Mouse (Mus musculus) left cerebral cortex, postnatal 14 days (tissue): Measurements from ENCODE around the gene Cbx5. TPM values are rescaled to one million over a fixed set of nuclear protein-coding genes. Genes with fewer than 3 reads are reported as not detected.
A peak's percentile ranks its signal among the peaks of the same experiment; 100 is the strongest.
"Not testable (repeated sequence)": the region's sequence is repeated elsewhere in the genome, so short reads cannot be mapped to it uniquely, and the experiment has no call there.

ENCODE experiments used
- DNase-seq, 2 experiments: peaks; one replicate each; pipeline ENCODE4 v3.0.0; 2021 to 2022; ENCODE audit warnings: low spot score in 2 of 2, mixed read lengths in 1 of 2
- intact Hi-C: fragments of 180-260 bp; cut with DNase I; formaldehyde crosslinking; loops from one replicate; pipeline ENCODE4 v1.15.1; 2025
- long read RNA-seq, 2 experiments: library from polyadenylated mRNA; stranded (forward); transcript quantifications; one replicate each; pipeline ENCODE4 v2.0.0; 2021
- total RNA-seq, 2 experiments: library from RNA; stranded (reverse); gene quantifications; 2 replicates each; pipeline ENCODE4 v1.2.3; 2021

Gene Cbx5
- total RNA-seq, result 100 to 1,000 TPM; 152 to 162 TPM
- long read RNA-seq, experiment 1, full-length matches to known transcripts, result 27 of 55 reads
- long read RNA-seq, experiment 1, partial matches to known transcripts, result 6 of 55 reads
- long read RNA-seq, experiment 1, other reads (novel, unspliced or antisense), result 22 of 55 reads
- long read RNA-seq, experiment 2, full-length matches to known transcripts, result 25 of 56 reads
- long read RNA-seq, experiment 2, partial matches to known transcripts, result 13 of 56 reads
- long read RNA-seq, experiment 2, other reads (novel, unspliced or antisense), result 18 of 56 reads

DNA sequence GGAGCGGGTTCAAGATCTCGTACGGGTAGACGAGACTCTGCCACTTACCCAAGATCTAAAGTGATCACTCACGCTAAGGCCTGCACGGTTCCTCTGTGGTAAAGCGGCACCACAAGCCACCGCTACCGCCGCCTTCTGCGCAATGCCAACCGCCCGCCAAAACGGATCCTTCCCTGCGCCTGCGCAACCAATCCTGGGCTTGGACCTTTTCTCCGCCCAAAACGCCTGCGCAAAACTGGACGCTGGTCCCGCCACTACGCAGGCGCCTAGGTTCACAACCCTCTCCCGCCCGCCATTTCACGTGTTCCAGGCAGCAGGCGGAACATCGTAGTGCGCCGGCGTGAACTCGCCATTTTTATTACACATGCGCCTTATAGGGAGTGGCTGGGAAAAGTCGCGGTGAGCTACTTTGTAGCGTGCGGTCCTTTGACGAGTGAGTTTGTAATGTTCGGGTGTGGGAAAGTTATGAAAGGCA lies at the start of gene Cbx5:
Gene Cbx5 (minus strand): TSS at position 132 of the 475 bp plus-strand sequence.
- DNase-seq, result peak; percentile 98
- intact Hi-C loops, result loop anchor here (2.0 to 5.0 kb wide), 2 partner anchors 32 to 33 kb away; partner anchors contain the start of gene Copz1

DNA sequence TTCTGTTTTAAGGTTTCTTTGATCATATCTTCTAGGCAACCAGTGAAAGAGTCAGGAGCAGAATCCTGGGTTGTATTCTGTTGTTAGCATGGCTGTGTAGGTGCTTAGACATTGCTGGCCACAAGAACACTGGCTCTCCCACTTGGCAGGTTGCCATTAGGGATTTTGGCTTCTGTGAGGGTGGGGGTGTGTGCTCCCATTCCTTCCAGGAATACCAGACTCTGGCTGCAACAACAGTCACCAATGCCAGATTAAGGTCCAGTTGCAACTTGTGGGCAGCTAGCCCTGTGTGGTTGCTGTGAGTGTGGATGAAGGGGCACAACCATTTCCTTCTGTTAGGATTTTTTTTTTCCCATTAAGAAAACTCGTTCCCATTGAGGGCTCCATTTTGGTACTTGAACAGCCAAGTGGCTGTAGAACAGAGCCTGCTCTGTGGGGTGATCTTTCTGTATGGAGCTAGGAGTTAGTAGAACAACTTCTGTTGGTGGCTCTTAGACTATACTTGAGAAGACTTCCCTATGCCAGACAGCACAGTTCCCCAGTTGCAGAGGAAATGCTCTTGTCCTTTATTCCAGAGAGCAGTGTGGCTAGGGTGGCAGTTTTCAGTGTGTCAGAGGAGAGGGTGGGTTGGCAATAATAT lies 46.3 kb upstream of the Cbx5 start:
- peak in 1 of 2 experiments; percentile 61 for DNase-seq
- intact Hi-C loops, result loop anchor here (2.0 kb wide), 1 partner anchor 21 kb away; no protein-coding TSS in a partner anchor

DNA sequence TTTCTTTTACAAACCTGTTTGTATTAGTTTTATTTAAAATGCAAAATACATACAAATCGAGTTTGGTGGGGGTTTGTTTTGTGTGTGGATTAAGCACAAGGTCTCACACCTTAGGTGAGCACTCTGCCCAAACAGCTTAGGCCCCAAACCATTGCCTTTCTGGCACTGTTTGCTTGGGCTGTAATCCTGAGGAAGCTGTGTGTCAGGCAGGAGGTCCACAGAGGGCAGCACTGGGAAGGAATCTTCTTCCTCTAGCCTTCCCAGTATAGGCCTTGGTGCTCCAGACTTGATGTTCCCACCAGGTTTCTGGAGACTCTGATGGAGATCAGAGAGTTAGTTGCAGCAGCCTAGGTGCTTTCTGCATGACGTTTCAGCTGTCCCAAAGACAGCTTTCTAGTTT lies 45.0 kb upstream of the Cbx5 start:
- no peak for DNase-seq
- intact Hi-C loops, result loop anchor here (2.0 kb wide), 1 partner anchor 22 kb away; no protein-coding TSS in a partner anchor

DNA sequence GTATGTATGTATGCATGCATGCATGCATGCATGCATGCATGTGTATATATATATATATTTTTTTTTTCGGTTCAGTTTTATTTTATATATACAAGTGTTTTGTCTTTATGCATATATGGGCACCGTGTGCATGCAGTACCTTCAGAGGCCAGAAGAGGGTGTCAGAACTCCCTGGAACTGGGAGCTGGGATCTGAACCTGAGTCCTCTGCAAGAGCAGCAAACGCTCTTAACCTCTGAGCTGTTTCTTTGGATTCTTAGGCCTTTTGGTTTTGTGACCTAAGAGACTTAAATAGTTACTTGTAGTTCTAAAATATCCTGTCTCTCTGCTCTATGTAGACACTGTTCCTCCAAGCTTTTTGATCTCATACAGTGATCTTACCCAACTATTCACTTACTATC lies 44.5 kb upstream of the Cbx5 start:
- intact Hi-C loops, result loop anchor here (2.0 kb wide), 1 partner anchor 23 kb away; no protein-coding TSS in a partner anchor
- DNase-seq, result no peak

DNA sequence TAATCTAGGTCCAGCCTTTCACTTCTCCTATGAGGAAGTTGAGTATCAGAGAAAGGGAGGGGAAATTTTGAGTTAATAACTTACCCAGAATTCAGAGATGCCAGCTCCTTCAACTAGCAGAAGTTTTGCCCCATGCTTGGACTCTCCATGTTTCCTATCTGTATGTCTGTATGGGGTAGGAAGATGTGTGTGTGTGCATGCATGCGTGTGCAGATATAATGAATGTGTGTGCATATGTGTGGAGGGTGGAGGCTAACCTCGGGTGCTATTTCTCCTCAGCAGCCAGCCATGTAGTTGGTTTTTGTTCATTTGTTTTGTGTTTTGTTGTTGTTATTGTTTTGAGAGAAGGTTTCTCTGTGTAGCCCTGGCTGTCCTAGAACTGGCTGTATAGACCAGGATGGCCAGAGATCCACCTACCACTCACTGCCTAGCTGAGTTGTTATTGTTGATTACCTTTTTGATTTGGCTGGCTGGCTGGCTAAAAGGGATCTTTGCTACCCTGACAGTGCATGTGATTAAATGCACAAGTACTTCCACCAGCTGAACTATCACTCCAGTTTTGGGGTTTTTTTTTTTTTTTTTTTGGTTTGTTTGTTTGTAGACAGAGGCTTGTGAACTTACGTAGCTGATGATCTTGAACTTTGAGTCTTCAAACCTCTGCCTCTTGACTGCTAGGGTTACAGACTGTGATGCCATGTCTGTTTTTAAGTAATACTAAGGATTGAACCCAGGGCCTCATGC lies 42.0 kb upstream of the Cbx5 start:
- intact Hi-C loops, result no loop called here
- DNase-seq, result no peak

DNA sequence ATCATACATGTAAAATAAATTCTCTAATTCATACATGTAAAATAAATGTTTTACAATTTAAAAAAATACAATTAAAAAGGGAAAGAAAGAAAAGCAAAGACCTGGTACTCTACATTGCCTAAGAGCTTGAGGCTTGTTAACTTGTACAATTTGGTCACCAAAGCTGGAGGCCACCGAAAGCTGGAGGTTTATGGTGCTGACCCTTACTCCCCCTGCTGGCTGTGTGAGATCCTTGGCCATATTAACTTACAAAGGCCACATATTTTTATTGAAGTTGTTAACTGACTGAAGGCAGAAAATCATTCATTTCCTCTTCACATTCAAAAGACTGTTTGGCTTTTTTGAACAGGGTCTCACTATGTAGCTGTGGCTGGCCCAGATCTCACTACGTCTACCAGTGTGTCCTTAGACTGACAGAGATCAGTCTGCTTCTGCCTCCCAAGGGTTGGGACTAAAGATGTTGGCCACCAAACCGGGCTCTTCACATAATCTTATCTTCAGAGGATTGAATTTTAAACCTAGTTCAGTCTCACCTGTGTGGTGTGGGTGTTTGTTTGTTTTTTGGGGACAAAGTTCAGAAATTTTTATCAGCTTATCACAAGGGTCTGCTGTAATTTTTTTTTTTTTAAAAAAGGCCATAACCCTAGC lies 41.3 kb upstream of the Cbx5 start:
- DNase-seq, result no peak
- intact Hi-C loops, result no loop called here

DNA sequence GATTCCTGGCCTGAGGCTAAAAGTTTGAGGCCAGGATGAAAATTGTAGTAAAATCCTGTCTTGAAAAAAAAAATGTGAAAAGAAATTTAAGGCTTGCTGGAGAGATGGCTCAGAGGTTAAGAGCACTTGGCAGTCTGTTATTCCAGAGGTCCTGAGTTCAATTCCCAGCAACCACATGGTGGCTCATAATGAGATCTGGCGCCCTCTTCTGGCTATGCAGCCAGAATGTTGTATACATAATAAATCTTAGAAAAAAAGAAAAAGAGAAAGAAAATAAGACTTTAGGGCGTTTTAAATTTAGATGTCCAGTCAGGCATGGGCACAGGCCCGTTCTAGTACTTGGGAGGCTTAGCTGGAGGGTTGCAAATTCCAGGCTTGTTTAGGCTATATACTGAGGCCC lies 40.1 kb upstream of the Cbx5 start:
- intact Hi-C loops, result no loop called here
- DNase-seq, result no peak

DNA sequence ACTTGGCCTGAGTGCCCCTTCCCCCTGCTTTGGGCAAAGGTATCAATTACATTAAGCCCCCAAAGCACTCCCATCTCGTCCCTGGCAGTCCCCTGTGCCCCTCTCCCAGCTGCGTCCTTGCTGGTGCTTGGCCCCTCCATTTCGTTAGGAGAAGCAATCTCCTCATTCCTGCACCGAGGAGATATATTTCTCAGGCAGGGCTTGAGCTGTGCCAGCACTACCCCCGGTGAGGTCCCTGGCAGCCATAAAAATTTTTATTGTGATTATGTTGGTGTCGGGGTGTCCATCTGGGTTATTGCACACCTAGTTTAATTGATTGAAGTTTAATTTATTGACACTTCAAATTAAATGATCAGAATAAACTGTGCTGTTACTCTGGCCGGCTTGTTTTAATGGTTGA lies 38.3 kb upstream of the Cbx5 start:
- no peak for DNase-seq
- intact Hi-C loops, result no loop called here

DNA sequence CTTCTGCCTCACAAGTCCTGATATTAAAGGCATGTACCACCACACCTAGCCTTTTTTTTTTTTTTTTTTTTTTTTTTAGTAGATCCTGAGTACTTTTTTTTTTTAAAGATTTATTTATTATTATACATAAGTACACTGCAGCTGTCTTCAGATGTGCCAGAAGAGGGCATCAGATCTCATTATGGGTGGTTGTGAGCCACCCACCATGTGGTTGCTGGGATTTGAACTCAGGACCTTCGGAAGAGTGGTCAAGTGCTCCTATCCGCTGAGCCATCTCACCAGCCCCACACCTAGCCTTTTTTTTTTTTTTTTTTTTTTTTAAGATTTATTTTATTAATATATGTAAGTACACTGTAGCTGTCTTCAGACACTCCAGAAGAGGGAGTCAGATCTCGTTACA lies 36.3 kb upstream of the Cbx5 start:
- intact Hi-C loops, DNase-seq: not testable (repeated sequence)

DNA sequence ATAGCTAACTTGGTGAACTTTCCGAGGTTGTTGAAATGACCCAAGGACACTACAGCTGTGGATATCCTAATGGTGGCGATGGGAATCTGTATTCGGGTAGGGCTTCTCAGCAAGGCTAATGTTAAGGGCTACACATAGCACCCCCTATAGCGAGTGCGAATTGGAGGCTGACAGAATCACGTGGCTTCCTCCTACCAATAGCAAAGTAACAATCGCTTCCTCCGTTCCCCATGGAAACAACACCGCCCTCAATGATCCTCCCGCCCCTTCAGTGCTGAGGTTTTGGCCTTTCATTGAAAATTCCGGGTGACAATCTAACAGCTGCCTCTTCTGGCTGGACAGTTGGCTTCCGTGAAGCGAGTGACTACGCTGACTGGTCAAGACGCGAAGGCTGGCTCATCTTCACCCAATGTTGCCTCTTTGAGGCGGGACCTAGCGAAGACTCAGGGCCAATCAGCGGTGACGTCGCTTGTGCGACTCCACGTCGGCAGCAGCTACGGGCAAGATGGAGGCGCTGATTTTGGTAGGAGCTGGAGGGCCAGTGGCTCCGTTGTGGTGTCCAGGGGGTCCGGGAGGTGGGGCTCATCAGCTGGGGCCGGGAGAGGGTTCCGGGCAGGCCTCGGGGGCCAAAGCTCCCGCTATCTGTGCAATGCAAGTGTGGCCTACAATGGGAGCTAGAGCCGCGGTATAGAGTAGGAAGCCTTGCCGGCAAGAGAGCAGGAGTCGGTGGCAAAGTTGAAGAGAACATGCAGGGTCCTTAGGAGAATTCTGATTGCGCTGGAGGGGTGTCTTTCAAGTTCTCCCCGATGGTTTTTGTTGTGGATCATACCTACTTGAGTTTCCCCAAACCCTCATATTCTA lies 33.0 kb upstream of the Cbx5 start, which contains the start of gene Copz1:
Gene Copz1 (plus strand): TSS at position 296 of the 861 bp plus-strand sequence.
- intact Hi-C loops, result loop anchor here (2.0 to 5.0 kb wide), 2 partner anchors 32 to 35 kb away; partner anchors contain the start of gene Hnrnpa1
- DNase-seq, result peak; percentile 97 to 99

DNA sequence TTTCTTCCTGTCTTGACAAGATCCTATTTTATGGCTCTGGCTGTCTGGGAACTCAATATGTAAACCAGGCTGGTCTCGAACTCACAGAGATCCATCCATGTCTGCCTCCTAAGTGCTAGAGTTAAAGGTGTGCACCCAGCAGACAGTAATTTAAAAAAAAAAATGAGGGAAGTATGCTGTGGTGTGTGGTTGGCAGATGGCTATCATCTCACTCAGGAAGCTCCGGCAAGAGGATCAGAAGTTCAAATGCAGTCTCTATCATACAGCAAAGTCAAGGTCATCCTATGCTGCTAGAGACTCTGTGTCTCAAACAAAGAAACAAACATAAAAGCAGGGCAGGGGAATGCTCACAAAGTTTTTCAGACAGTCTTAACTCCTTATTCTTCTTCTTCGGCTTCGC lies 29.3 kb upstream of the Cbx5 start:
- DNase-seq, result no peak
- intact Hi-C loops, result no loop called here

DNA sequence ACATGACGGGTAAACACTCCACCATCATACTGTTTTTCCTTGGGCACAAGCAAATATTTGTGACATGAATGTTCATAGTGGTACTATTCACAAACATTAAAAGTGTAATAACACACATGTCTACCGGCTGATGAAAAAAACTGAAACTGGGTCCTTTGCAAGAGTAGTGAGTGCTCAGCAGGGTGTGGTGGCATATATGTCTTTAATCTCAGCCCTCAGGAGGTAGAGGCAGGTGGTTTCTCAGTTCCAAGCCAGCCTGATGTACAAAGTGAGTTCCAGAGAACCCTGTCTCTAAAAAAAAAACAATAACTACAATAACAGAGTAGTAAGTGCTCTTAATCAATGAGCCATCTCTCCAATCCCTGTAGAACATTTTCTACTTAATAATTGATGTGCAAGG lies 25.2 kb upstream of the Cbx5 start:
- intact Hi-C loops, result no loop called here
- no peak for DNase-seq

DNA sequence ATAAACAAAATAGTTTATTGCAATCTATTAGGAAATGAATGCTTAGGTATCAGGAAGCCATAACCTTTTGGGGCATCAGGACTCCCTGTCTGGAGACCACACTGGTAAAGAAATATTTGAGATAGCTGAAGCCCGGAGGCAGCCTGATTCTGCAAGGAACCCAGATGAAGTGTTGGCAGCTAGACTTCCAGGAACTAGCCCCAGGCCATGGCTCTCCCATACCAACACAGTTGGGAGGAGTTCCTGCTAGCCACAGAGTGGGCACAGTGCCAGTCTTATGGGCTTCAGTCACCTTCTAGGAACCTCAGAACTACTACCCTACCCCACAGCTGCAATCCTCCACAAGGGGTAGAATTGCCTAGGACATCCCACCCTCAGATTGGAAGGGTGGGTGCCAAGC lies 20.4 kb upstream of the Cbx5 start:
- intact Hi-C loops, result no loop called here
- DNase-seq, result no peak

DNA sequence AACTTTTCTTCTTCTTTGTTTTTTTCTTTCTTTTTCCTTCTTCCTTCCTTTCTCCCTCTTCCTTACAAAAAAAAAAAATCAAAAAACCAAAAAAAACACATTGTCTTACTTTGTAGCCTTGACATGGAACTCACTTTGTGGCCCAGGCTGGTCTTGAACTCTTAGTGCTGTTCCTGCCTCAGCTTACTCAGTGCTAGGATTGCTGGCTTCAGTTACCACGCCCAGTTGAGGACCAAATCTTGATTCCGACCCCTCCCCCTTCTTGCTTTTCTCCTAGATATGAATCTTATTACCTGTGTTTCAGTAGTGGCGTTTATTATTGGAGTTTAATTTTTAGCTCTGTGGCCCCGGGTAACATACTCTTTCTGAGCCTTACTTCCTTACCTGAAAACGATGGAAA lies 19.5 kb upstream of the Cbx5 start:
- DNase-seq, result no peak
- intact Hi-C loops, result no loop called here

DNA sequence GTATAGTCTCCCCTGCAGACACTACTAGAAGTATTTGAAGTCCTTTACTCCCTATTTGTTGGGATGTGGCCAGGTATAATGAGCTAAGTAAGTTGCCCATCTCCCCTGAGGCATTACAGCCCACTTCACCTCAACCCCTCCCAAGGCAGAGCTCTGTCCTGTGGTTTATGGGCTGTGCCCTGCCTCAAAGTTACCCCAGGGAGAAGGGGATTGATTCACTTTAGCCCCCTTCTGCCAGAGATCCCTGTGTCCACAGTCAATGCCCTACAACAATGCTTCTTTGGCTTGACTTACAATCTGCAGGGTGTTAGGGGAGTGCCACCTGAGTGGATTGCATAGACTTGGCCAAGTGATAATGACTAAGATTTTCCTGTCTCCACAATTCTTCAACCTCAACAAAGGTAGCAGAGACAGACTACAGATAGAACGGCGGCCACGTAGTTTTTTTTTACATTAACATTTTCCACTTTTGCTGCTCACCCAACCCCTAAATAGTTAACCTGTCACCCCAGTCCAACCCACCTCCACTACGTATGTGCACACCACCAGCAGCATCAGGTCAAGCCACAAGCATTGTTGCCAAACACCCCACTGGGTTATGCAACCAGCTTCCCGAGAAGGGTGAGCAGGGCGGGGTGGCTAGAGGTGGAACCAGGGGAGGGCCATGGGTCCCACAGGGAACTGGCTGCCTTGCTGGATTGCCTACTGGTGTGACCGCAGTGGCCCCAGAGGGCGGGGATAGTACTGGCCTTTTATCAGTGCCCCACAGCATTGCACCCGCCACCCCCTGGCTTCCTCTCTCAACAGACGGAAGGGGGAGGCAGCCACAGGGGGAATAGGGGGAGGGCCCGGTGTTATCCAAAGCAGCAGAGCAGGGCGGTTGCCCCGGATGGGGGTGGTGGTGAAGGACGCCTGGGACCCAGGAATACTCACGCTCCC lies 18.4 kb upstream of the Cbx5 start, which contains the start of gene Nfe2:
Gene Nfe2 (minus strand): TSS at position 614 of the 939 bp plus-strand sequence.
- intact Hi-C loops, result no loop called here

DNA sequence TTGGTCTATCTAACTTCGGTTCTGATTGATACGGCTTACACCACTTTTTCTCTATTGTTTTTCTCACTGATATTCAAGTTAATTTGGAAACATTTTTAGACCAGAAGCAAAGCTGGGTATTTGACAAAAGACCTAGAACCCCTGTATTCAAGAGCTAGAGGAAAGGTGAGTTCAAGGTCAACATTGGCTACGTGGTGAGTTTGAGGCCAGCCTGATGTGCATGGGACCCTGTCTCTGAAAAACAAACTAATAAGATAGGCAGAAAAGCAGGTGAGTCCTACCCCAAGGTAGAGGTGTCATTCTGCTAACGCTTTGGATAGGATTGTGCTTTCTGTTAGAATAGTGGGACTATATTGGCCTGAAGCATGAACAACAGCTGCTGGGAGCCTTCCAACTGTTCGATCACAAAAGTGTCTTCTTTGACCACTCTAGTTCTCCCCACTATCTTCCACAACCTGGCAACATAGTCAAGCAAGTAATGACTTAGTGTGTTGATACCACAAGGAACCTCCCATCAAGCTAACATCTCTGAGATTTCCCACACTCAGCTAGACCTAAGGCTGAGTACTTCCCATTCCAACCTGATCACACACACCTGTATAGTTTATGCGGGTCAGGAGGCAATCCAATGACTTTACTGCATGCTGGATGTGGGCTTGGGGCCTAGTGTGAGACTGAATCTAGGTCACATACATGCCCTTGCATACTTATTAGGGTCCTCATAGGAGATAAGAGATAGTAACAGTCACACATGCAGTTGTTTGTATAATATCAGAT lies 16.8 kb upstream of the Cbx5 start:
- DNase-seq, result no peak

More for the DNA sequence above, 18.4 kb upstream of the Cbx5 start, which contains the start of gene Nfe2:
- no peak for DNase-seq

DNA sequence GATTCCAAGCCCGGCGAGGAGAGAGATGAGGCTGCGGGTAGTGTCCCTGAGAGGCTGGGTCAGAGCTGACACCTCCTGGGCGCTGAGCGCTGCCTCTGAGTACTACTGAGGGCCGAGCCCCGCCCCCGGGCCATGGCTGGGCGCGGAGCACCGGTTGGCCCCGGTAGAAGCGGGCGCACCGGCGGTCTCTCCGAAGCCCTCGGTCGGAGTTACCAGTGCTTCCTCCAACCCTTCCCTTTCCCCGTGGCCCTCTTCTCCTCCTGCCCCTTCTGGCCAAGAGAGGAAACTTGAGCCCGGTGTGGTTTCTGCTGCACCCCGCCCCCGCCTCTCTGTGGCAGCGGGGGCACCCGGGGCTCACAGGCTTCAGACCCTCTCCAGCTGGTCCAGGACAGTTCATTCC lies 15.6 kb upstream of the Cbx5 start:
- no peak for DNase-seq
- intact Hi-C loops, result no loop called here

More for the DNA sequence above, 16.8 kb upstream of the Cbx5 start:
- intact Hi-C loops, result no loop called here
